Mouse (Mus musculus) spleen, embryonic (tissue): ENCODE data around the gene Kdm4a.

Experiments used
- CTCF ChIA-PET: fragments of 350-600 bp; sonication (Branson Sonifier 250); formaldehyde crosslinking; loops from one replicate; lab custom pipeline; 2022; lab: Charles Lee

The Kdm4a gene

DNA sequence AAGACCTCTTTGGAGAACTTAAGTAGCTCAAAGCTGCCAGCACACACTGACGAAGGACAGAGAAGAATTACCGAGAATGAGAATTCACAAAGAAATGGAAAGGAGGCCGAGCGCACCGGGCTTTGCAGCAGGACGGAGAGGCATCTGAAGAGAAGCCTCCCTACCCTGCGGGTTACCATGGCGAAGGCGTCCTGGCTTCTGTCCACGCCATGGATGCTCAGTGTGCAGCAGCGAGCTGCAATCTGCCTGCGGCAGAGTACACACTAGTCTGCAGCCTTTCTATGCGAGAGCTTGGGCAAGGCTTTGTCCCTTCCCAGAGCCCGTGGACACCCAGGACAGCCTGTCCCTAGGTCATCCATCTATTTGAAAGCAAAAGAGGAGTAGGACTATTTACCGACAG is 23.3 kb downstream of the Kdm4a start:
- CTCF ChIA-PET, result no interaction called here

DNA sequence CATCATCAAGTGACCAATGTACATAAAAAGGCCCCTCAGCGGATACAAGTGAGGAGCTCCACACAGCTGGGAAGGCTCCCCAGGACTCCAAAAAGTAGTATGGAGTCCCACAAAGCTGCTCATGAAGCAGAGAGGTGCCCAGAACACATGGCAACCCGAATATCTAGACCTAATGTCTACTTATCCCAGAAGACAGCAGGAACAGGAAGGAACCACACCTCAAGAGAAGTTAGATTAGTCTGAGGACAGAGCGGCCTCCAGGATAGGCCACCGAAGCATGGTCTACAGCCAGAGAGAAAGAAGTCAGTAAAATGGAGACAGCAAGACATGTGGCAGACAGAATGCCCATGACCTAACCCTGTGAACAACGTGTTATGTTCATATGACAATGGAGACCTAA is 25.0 kb downstream of the Kdm4a start:
- CTCF ChIA-PET, result interaction anchor here (0.6 kb wide), 1 partner anchor 30 kb away, joined by 11 read pairs; no protein-coding TSS in a partner anchor

DNA sequence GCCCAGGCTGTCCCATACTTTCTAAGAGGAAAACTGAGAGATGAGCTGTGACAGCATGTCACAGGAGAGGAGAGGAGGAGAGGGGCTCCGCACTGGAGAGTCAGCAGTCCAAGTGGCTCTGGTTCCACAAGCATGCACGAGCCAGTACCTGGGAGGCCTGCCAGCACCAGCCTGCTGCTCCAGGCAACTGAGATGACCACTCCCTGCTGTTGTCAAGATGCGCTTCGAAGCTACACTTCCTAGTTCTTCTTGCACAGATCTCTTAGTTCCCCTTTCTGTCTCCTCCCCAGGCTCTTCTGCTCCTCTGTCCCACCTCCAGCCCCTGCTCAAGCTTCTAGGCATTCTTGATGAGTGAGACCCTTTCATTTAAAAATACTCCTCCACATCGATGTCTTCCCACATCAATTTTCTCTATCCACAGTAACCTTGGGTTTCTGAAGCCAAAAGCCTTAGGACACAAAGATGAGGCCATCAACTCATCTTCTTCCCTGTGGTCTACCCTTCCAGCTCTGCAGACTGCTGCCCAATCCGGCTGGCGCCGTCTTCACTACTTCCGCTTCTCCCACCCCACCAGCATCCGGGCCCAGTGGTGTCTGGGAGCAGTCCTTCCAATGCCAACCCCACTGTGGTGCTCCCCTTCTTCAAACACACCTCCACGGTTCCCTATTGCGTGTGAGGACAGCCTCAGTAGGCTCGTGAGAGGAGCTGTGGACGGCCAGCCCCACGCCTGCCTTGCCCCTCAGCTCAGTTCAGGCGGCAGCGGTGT is 27.6 kb downstream of the Kdm4a start:
- CTCF ChIA-PET, result interaction anchor here (0.8 kb wide), 1 partner anchor 208 kb away, joined by 3 read pairs; no protein-coding TSS in a partner anchor

DNA sequence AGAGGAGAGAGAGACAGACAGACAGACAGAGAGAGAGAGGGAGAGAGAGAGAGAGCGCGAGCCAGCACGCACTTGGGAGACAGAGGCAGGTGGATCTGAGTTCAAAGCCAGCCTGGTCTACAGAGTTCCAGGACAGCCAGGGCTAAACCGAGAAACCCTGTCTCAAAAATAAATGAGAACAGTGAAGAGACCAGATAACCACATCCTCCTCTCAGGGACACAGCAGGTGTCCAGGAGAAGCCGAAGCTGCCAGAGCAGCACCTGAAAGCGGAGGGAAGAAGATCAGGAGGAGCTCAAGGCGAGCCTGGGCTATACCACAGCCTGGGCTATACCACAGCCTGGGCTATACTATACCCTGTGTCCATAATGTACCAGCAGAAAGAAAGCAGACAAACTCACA is 29.0 kb downstream of the Kdm4a start:
- CTCF ChIA-PET, result no interaction called here

DNA sequence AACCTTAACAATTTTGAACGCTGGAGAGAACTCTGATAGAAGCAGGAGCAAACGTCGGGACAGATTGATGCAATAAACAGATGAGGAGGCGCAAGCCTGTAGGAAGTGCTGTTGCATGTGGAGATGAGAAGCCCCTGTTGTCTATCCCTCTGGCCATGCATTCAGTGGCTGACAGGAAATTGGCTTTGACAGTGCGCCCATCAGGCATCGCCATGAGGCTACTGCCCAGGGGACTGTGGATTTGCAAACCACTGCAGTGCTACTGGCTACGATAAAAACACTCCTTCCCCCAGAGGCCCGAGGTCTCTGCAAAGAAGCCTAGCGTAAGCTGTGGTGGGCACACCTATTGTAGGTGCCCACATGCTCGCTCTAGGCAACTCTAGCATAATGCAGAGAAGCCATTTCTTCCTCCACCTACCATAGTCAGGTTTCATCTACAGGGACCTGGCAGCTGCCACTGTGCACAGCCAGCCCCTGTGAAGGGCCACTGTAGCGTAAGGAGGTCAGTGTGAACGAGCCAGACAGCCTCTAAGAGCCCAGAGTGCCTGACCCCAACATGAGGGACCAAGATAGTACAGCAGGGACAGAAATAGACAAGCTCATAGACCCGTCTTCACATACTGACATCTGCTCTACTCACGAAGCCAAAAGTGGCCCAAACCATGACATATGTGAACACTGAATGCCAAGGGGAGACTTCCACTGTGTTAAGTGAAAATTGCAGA is 29.7 kb downstream of the Kdm4a start:
- CTCF ChIA-PET, result no interaction called here

DNA sequence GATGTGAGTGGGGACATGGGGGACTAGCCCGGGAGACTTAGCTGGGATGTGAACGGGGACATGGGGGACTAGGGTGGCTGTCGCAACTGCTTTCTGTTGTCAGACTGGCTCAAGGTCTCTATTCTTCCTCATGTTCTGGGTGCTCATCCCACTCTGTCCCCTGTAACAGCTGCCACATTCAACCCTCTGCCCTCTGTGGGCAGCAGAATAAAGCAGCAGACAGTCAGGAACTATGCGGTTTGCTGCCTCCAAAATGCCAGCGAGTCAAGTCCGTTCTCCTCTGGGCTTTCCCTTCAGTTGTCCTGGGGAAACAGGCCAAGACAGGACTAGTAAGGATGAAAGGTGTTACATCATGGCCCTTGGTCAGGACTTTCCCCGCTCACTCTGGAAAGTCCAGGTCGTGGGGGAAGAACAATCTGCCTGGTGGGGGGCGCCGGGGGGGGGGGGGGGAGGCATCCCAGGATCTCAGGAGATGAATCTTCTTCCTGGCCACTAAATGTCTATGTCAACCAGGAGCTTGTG is 30.7 kb downstream of the Kdm4a start:
- CTCF ChIA-PET, result no interaction called here

DNA sequence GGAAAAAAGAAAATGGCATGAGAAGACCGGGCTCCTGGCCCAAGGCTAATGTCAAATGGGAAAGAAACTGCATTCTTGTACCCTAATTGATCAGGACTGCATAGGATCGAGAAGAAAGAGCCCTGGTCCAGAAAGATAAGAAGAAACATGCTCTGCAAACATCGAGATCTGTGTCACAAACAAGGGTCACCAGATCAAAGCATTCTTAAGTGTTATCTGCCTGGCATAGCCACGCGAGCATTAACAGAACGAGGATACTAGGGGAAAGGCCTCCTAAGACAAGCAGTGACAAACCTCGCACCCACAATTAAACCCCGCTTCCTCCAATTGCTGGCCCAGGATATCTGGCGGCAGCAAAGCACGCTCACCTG is 31.5 kb downstream of the Kdm4a start:
- CTCF ChIA-PET, result no interaction called here

DNA sequence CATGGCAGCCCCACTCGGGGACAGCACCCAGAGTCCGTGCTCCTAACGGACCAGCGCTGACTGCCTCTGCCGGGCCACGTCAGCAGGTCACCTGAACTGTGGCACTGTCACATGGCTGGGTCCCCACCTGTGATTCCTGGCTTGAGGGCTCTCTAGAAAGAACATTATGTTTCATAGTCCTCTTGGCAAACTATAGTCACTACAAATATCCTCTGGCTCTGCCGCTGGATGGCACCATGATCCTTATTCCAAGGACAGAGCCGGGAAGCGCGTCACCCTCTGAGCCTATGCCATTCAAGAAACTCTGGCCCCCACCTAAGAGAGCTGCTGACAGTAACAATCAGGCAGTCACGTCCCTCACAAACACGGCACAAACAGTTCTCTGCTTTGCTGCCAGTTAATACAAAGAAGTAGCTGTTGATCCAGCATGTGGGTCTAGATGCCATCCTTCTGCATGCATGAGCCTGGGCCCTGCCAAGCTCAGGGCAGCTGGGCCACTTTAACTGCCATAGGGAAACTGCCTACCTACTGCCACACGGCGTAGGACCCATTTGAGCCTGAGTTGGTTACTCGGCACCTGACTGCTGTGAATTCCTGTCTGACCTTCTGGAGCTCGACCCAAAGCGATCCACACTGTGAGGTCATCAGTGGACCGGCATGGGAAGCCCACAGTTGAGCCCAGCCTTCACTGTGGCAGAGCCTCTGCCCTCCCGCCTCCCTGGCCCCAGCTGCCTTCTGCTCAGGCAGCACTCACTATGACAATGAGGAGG is 32.1 kb downstream of the Kdm4a start:
- CTCF ChIA-PET, result no interaction called here

DNA sequence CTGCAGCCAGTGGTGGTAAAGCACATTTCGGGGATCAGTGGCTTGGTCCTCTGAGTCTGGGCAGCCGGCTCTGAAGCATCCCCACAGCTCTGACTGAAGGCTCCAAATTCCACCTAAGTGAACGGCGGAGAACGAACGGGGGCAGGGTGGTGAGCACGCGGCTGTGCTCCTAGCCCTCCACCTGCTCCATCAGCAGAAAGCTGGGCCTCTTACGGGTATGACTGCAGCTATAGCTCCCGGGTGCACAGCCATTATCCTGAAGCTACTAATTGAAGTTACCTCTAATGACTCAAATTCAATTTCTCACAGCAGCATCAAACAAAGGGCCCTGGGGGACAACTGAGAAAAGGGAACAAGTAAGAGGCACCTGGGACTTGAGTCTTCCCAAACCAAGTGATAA is 32.8 kb downstream of the Kdm4a start:
- CTCF ChIA-PET, result no interaction called here

DNA sequence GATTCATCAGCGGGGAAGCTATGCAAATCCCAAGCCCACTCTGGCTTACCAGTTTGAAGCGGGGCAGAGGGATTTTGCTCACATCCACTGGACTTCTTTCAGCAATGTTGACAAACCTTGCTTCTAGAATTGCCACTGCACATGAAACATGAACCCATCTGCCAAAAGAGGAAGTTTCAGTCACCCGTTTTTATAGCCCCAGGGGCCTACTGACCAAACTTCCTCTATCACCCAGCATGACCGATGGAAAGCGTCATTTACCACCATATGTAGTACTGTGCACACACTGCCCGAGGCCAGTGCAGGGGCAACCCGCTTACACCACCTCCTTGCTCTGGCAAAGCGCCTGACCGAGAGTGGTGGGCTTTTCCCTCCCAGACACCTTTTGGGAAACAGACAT is 35.5 kb downstream of the Kdm4a start:
- CTCF ChIA-PET, result no interaction called here

DNA sequence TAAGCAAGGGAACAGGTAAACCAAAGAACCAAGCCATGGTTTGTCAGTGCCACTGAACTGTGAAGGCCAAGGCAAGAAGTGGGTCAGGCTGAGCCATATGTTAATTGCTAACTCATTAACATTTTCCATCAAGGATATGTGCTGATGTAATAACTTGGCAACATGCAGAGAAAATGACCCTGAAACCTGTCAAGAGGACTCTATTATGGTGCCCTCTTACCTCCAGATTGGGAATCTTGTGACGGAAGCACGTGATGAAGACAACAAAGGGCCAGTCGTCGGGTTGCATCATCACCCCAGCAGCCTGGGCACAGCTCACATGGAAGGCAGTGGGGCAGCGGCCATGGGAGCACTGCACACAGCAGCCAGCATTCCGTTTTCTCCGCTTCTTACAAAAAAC is 36.2 kb downstream of the Kdm4a start:
- CTCF ChIA-PET, result no interaction called here

DNA sequence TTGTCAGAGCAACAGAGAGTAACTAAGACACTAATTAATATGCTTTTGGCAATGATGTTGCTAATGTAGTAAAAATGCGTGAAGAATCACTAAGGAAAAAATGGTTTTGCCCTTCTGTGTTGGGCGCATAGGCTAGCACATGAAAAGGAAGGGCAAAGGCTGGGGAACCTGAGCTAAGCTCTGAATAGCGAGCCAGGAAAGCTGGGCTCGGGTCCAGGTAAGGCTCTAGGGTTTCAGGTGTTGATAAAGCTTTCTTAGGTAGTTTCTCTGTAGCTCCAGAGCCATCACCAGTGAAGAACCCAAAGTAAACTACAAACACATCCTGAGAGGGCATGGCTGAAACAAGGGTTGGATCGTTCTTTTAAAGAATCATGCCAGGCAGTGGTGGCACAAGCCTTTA is 38.3 kb downstream of the Kdm4a start:
- CTCF ChIA-PET, result no interaction called here

DNA sequence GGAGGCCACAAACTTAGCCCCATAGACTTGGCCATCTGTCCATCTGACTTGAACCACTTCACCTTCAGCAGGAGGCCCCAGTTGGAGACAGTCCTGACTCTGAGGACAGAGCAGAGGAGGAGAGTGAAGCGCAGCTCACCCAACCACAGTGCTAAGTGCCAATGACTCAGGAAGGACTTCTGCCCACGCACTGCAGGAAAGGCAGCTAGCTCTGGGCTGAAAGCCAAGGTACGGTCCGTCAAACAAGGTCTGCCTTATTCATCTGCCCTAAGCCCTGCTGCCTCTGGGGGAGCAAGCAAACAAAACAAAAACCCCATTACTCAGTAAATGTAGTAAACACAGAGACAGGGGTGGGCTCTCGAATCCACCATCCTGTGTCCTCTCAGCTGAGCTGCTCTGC is 41.0 kb downstream of the Kdm4a start:
- CTCF ChIA-PET, result no interaction called here

DNA sequence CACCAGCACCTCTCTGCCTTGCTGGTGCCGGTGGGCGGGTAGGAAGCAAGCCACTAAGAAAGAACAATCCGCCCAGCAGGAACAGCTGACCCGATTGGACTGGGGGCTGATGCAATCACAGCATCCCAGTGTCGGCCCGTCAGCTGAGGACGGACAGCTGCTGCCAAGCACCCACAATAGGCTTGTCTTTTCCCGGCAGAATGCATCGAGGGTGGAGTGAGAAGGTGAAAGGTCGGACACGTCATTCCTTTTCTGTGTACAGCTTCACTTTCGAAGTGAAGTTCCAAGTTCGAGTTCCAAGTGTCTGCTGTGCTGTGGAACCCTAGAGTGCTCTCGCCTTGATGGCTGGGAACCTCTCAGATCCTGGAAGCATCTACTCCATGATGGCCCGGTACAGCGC is 42.0 kb downstream of the Kdm4a start:
- CTCF ChIA-PET, result no interaction called here

DNA sequence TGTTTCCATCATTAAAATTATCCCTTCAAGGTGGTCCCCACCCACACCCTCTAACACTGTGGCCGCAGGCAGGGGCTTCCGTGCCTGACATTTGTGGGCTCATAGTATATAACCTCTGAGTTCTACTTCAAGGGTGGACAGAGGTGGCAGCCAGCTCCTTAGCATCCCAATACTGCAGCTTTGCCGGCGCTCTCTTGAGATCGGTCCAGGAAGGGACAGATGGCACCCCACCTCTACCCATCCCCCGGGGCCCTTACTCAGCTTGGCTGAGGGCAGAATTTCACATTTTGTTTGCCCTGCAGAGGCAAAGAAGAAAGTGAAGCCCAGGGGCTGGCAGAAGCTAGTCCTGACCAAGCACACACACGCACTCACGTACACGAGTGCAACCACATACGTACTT is 42.5 kb downstream of the Kdm4a start:
- CTCF ChIA-PET, result no interaction called here

DNA sequence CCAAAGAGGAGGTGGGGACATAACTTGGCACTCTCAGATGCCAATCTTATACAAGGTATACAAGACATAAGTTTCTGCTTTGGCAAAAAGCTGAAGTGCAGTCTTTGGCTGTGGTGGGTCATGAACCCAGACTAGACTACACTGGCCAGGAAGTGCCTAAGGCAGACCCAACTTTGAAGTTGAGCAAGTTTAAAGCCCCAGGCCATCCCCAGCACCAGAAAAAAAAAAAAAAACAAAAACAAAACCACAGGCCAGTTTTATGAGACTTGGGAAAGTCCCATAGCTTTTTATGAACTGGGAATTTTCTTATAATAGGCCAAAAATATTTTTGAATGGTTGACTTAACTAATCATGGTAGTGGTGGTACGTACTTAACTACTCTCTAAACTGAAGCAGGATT is 44.4 kb downstream of the Kdm4a start:
- CTCF ChIA-PET, result no interaction called here

DNA sequence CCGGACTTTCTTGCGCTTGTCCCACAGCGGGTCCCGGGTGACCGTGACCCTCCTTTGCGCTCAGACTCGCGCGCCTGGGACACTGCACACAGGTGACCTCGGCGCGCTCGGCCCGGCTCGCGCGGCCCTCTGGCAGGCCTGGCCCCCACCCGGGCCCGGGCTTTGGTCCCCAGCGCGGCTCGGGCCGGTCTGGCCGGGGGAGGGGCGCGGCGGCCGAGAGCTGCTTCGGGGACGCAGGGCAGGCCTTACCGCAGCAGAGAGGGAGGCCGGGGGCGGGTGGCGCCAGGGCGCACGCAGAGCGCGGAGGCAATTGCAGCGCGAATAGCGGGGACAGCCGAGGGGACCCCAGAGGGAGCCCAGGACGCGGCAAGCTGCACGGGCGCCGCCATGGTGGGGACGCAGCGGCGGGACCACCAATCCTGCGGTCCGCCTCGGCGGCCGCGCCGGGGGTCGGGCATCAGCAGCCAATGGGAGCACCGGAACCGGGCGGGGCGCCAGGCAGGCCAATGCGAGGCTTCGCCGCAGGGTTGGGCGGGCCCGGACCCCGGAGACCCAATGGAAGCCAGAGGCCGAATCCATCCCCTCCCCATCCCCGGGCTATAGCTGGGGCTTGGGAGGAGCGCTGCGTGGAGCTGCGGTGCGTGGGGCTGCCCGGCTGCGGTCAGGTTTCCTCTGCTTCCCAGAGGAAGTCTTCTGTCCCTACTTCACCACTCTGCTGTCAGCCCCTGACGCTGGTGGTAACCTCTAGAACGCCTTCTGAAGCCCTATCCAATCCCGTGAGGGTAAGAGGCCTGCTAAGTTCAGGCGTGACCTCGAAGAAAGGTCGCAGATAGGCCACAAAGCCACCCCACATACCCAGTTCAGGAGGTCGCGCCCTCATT is 45.1 kb downstream of the Kdm4a start, which contains the start of gene St3gal3:
Gene St3gal3 (minus strand): TSS at position 430 of the 881 bp plus-strand sequence.
- CTCF ChIA-PET, result no interaction called here

DNA sequence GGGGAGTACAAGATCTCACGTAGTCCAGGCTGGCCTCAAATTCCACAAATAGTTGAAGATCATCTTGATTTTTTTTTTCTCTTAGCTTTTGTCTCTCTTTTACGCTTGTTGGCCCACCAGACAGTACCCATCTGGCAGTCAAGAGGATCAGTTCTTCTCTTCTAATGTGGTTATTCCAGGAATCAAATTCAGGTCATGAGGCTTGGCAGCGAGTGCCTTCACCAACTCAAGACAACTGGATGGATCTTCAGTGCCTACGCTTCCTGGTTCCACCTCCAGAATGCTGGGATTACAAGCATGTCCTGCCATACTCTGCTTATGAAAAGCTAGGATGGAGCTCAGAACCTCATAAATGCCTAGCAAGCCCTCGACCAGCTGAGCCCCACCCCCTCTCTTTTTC is 48.5 kb downstream of the Kdm4a start:
- CTCF ChIA-PET, result no interaction called here

DNA sequence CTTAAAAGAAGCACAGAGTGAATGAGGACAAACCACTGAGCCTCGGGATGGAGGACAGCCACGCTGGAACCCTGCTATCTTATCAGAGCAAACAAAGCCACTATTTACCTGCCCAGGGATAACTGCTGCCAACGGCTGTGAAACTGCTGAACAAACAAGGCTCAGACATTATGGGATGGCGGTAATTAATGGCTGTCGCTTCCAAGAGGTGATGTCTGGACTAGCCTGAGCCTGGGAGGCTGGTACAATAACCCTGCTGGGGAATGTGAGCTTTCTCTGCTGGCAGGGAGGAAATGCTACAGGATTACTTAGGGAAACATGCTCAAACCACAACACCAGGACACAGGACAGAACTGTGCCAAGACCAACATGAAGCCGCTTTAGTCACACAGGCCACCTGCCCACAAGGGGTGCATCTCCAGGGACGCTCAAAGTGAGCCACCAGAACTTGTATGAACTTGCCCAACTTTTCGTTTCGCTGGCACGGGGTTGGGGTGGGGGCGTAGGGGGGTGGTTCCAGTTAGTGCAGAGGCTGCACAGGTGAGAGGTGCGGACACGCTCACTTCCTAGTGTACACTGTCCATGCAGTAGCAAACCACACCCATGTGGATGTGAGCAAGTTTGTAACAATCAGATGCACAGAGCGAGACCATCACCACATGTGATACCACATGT is 56.7 kb downstream of the Kdm4a start:
- CTCF ChIA-PET, result no interaction called here

DNA sequence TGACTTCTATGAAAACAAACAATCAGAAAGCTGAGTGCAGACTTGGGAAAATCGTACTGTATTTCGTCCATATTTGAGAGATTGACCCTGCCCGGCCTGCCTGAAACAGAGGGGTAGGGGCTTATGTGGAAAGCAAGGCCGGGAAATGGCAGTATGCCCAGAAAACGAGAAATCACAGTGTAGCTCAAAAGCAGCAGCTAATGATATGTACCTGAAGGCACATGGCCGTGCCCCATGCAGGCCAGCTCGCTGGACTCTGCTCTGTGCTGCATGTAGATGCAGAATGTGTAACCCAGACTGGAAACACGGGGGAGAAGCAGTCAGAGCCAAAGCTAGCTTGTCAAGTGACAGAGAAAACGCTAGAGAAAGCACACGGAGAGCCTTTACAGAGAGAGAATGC is 57.8 kb downstream of the Kdm4a start:
- CTCF ChIA-PET, result no interaction called here

DNA sequence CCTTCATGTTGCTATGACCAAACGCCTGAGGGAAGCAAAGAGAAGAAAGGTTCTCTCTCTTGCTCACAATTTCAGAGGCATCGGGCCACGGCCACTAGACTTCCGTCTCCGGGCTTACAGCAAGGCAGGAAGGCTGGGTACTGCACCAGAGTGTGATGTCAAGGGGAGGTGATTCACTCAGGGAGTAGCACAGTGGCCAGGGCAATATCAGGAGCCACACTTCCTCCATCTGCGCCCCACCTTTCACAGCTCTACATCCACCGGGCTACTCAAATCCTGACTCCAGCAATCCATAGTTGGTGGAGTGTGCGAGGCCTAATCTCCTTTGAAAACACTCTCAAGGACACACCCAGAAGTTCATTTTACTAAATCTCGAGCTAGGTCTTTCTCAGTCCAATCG is 62.3 kb downstream of the Kdm4a start:
- CTCF ChIA-PET, result no interaction called here
